Mouse (Mus musculus): Measurements from ENCODE around the gene Dpep3. TPM values are rescaled to one million over a fixed set of nuclear protein-coding genes. Genes with fewer than 3 reads are reported as not detected.
"Not testable (repeated sequence)": the region's sequence is repeated elsewhere in the genome, so short reads cannot be mapped to it uniquely, and the experiment has no call there.

Dpep3 gene
- polyA plus RNA-seq (2012; rRNA removed) = 0.12 and 0.17 TPM in 2 replicates

DNA sequence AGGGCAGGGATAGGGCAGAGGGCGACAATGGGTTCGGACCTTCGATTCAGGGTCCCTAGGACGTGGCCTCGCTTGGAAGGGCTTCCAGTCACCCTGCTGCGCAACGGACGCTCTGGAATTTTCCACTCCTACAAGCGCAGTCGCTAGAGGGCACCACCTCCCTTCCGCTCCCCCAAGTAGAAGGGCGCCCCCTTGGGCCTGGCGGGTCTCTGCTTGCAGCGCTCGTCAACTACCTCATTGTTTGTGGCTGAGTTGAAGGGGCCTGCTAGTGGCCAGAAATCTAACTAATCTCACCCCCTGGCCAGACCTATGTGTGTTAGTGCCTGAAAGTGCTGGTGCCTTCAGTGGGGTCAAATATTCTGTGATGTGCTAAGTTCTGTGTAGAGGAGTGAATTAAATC, at the start of gene Dpep3:
Gene Dpep3 (minus strand): TSS at position 105 of the 400 bp plus-strand sequence.
- no peak for DNase-seq (ENCODE audit: low spot score)

GRCm38 (mm10) chr8:106022483-106022882, 43.3 kb upstream of the Dpep3 start:
- peak; percentile 41 for DNase-seq (ENCODE audit: low spot score)

- DNase-seq (ENCODE audit: low spot score) = no peak
Observed at GRCm38 (mm10) chr8:106018039-106018438, 38.8 kb upstream of the Dpep3 start.

GRCm38 (mm10) chr8:106017130-106017529, 37.9 kb upstream of the Dpep3 start:
- DNase-seq (ENCODE audit: low spot score) = no peak

- no peak for DNase-seq (ENCODE audit: low spot score)
Observed at GRCm38 (mm10) chr8:106016284-106016683, 37.1 kb upstream of the Dpep3 start.

DNA sequence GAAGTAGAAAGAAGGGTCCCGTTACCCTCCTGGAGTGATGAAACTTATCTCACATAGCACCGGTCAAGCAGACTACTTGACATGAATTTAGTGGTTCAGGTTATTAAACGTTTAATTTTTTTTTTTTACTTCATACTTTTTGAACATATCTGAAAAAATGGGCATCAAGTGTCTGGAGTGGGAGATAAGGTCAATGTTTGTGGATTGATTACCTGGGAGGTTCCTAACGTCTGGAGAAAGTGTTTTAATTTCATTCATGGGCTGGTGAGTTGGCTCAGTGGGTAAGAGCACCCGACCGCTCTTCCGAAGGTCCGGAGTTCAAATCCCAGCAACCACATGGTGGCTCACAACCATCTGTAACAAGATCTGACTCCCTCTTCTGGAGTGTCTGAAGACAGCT, 33.0 kb upstream of the Dpep3 start:
- not testable (repeated sequence) for DNase-seq (ENCODE audit: low spot score)

- no peak for DNase-seq (ENCODE audit: low spot score)
Observed at GRCm38 (mm10) chr8:106011643-106011986, 32.4 kb upstream of the Dpep3 start, which contains the start of gene Ddx28. Gene Ddx28 (minus strand): TSS chr8:106011882.

- DNase-seq (ENCODE audit: low spot score) = peak; percentile 85
Observed at GRCm38 (mm10) chr8:106010748-106011642, 31.8 kb upstream of the Dpep3 start.

DNA sequence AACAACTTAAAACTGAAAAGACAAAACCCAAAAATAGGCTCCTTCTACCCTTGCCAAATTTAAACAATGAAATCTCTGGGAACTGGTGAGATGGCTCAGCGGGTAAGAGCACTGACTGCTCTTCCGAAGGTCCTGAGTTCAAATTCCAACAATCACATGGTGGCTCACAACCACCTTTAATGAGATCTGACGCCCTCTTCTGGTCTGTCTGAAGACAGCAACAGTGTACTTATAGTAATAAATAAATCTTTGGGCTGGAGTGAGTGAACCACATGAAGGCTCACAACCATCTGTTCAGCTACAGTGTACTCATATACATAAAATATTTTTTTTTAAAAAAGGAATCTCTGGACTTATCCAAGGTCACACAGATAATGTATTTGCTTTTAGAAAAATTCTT, 28.7 kb upstream of the Dpep3 start:
- DNase-seq (ENCODE audit: low spot score) = not testable (repeated sequence)

DNA sequence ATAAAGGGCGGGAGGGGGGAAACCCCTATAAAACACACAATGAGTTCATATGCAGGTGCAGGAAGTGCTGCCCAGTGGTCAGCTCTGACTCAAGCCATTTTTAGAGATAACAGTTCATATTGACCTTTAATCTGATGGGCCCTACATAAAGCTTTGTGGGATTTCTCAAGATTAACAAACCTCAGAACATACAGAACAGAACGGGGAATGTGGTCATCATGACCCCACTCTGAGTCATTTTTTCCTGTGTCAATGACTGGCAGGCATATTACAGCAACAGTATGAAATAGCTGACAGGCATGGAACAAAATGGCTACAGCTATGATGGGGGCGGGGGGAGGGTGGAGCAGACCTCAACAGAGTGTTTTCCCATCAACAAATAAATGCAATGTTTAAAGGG, 27.9 kb upstream of the Dpep3 start:
- no peak for DNase-seq (ENCODE audit: low spot score)

DNA sequence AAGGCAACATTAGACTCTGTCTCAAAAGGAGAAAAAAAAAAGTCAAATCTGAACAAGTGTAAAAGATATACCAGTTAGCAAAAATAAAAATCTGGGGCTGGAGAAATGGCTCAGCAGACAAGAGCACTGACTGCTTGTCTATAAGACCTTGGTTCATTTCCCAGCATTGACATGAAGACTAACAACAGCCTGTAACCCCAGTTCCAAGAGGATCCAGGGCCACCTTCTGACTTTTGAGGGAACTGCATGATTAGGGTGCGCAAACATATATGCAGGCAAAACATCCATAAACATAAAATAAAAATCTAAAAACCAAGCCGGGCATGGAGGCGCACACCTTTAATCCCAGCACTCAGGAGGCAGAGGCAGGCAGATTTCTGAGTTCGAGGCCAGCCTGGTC, 27.2 kb upstream of the Dpep3 start:
- DNase-seq (ENCODE audit: low spot score) = no peak

DNA sequence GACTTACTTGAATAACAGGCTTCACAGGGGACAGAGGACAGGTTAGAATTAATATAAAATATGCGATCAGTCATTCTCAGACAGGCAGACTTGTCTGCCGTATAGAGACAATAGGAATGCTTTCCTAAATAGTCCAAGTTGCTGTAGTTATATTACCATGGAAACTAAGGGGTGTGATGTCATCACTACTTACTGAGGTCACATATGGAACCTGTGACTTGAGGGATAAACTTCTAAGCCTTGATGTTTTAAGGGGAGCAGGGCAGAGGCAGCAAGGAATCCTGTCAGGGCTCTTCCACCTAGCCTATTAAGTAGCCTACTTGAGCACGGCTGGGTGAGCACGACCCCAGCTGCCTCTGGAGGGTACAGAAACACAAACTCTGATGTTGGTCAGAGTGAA, 26.6 kb upstream of the Dpep3 start, which contains the start of gene Dpep2nb:
Gene Dpep2nb (minus strand): TSS at position 101 of the 400 bp plus-strand sequence.
- no peak for DNase-seq (ENCODE audit: low spot score)

DNA sequence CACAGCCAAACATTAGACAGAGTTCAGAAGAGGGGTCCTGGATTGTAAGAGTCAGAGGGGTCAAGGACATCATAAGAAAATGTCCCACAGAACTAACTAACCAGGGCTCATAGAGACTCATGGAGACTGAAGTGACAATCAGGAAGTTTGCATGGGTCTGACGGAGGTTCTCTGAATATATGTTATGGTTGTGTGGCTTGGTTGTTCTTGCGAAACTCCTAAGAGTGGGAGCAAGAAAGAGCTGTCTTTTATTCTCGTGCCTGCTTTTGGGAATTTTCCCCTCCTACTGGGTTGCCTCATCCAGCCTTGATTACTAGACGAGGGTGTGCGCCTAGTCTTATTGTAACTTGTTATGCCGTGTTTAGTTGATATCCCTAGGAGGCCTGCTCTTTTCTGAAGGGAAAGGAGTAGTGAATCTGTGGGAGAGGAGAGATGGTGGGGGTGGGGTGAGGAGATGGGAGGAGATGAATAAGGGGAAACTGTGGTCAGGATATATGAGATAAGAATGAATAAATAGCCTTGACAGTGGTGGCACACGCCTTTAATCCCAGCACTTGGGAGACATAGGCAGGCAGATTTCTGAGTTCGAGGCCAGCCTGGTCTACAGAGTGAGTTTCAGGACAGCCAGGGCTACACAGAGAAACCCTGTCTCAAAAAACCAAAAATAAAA, 25.4 kb upstream of the Dpep3 start:
- DNase-seq (ENCODE audit: low spot score) = no peak

- no peak for DNase-seq (ENCODE audit: low spot score)
Observed at GRCm38 (mm10) chr8:106001908-106002307, 22.7 kb upstream of the Dpep3 start.

- no peak for DNase-seq (ENCODE audit: low spot score)
Observed at GRCm38 (mm10) chr8:105998971-105999370, 19.7 kb upstream of the Dpep3 start.

GRCm38 (mm10) chr8:105996359-105996758, 17.1 kb upstream of the Dpep3 start:
- DNase-seq (ENCODE audit: low spot score) = no peak

DNA sequence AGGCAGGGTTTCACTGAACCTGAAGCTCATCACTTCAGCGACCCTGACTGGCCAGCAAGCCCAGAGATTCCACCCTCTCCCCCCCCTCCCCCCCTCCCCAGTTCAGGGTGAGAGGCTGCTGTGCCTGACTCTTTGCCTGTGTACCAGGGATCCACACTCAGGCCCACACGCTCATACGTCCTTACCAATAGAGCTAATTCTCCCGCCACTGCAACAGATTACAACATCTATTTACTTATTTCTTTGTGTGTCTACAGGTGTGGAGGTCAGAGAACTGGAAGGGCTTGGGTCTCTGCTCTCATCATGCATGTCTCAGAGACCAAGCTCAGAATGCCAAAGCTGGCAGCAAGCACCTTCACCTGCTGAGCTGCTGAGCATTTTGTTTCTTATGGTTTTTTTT, 14.0 kb upstream of the Dpep3 start:
- no peak for DNase-seq (ENCODE audit: low spot score)

DNA sequence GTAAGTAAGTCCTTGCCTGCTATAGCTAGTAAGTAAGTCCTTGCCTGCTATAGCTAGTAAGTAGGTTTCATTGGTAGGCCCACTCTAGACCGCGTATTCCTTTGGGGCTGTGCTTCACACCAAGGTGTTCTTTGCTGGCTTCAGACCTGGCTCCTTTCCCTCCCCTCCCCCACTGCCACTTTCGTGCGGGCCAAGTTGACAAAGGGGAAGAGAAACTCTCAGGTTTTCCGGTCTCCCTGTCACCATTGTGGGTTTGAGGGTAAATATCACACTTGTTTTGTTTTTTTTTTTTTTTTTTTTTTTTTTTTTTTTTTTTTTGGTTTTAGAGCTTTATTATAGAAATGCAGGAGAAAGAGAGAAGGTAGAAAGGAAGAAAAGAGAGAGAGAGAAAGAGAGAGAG, 13.3 kb upstream of the Dpep3 start:
- no peak for DNase-seq (ENCODE audit: low spot score)

DNA sequence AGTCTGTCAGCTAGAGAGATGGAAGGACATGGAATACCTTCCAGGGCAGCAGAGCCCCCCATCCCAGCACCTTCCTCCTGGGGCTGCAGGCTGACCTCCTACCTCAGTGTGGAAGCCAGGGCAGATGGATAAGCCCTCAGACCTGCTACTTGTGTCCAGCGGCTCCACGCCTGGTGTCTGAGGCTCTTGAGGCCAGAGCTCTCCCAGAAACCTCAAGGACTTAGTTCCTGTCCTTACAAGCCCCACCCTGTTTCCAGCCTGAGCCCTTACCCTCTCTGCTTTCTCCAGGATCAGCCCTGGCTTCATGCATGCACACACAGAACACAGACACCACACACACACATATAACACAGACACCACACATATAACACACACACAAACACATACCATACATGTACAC, 12.3 kb upstream of the Dpep3 start:
- DNase-seq (ENCODE audit: low spot score) = no peak

- peak; percentile 63 for DNase-seq (ENCODE audit: low spot score)
Observed at GRCm38 (mm10) chr8:105990856-105991387, 11.7 kb upstream of the Dpep3 start, which contains the start of gene Dus2. Gene Dus2 (plus strand): TSS chr8:105991337.

- DNase-seq (ENCODE audit: low spot score) = no peak
Observed at GRCm38 (mm10) chr8:105988546-105988945, 9.3 kb upstream of the Dpep3 start.

DNA sequence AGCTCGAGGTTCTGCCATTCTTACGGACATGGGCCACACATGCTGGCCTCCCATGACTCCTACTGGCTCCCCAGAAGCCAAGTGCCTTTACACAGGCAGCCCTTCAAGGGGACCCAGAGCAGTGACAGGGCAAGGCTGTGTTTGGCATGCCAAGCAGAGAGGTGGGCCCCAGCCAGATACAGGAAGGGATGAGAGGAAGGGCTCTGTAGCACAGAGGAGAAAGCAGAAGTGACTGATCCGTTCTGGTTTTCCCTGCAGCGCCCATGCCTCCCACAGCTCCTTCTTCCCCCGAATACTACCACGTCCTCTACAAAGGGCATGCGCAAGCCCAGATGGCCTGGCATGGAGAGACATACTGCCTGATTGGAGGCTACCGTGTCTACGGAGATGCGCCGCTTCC, 4.2 kb upstream of the Dpep3 start:
- not testable (repeated sequence) for DNase-seq (ENCODE audit: low spot score)

DNA sequence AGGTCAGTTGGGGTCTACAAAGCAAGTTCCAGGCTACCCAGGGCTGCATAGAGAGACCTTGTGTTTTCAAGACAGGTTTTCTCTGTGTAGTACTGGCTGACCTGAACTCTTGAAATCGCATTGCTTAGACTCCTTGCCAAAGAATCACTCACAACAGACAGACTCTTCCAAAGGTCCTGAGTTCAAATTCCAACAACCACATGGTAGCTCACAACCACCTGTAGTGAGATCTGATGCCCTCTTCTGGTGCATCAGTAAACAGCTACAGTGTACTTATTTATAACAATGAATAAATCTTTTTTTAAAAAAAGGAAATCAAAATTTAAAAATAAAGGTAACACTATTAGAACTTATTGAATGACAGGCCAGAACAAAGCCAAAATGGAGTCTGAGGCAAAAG, 1.9 kb upstream of the Dpep3 start:
- DNase-seq (ENCODE audit: low spot score) = no peak

Measured in urinary bladder, adult 2 months (tissue).